Mouse (Mus musculus) lung, postnatal 14 days (tissue): ENCODE data around the gene Pde6d.

ENCODE experiments used
- DNase-seq: peaks from one replicate; pipeline ENCODE4 v3.0.0; 2021

Pde6d gene

GRCm38 (mm10) chr1:86582451-86583096 is at the start of gene Pde6d, which contains the start of gene Cops7b:
Pde6d (minus strand) TSS chr1:86582629.
Cops7b (plus strand) TSS chr1:86582904.
- DNase-seq = peak; percentile 96

- DNase-seq = no peak
These were observed 48.1 kb upstream of the Pde6d start for GRCm38 (mm10) chr1:86630527-86630926.

GRCm38 (mm10) chr1:86629936-86630335 is 47.5 kb upstream of the Pde6d start:
- DNase-seq = no peak

DNA sequence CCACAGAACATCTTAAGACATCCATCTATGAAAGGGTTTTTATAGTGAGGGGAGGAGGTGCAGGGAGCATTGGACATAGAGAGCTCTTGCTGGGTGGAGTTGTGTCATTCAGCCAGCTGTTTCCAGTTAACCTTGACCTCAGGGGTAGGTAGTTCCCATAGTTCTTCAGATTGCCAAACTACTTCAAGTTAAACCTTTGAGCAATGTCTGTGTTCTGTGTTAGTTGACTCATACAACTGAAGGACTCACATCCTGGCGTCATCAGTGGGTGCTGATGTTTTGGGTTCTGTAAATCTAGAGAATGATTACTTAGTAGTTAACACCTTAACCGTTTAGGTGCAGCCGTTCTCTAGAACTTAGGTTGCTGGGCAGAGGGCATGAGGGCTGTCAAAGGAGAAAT is 45.8 kb upstream of the Pde6d start:
- DNase-seq = no peak

DNA sequence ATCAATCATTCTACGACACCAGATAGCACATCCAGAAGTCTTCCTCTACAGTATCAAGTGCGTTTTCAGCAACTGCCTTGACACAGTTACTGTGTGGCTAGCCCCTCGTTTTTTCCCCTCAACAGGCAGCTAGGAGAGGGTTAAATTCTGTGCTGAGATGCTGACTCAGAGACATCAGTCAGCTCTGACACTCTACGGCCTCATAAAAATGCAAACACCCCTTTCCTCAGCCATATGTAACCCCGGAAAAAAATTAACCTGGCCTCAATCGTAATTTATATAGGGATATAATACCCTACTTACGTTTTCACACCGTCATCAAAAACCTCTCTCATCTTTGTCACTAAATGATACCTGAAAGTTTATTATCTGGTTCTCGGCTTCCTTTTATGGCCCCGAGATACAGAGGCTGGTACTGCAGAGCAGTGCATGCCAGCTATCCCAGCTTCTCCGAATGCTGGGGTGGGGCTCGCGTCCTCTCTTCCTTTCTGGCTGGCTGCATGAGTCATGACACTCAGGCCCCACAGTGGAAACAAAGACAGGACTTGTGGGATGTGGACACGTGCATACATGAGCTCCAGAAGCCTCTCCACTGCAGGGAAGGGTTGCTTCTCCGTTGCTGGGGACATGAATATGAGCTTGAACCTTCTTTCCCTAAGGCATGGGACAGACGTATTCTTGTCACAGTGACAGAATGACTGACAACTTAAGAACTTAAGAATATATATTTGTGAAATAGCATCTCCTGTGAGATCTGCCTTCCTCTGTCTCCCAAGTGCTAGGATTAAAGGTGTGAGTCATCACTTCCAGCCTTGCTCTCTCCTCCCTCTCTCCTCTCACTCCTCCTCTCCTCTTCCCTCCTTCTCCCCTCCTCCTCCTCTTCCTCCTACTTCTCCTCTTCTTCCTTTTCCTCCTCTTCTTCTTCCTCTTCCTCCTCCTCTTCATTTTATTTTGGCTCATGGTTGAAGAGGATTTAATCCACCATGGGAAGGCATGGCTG is 40.9 kb upstream of the Pde6d start:
- no peak for DNase-seq

- no peak for DNase-seq
These were observed 39.9 kb upstream of the Pde6d start for GRCm38 (mm10) chr1:86622296-86622695.

- peak; percentile 78 for DNase-seq
These were observed 36.2 kb upstream of the Pde6d start for GRCm38 (mm10) chr1:86618454-86619125.

GRCm38 (mm10) chr1:86614269-86614668 is 31.8 kb upstream of the Pde6d start:
- DNase-seq = no peak

- no peak for DNase-seq
These were observed 29.7 kb upstream of the Pde6d start for GRCm38 (mm10) chr1:86612081-86612480.

DNA sequence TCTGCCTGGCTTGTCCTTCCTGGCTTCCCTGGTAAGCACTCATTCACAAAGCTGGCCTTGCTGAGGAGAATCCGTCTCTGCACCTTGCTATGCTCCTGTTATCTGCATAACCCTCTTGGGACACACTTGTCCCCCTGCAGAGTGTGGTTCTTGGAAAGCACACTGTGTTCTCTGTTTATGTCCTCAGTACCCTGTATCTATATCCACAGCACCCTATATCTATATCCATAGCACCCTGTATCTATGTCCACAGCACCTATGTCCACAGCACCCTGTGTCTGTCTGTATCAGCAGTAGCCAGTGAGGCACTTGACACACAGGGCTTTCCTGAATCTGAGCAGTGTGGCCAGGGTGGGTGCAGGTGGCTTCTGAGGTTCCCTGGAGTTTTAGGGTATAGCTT is 28.5 kb upstream of the Pde6d start:
- DNase-seq = no peak

DNA sequence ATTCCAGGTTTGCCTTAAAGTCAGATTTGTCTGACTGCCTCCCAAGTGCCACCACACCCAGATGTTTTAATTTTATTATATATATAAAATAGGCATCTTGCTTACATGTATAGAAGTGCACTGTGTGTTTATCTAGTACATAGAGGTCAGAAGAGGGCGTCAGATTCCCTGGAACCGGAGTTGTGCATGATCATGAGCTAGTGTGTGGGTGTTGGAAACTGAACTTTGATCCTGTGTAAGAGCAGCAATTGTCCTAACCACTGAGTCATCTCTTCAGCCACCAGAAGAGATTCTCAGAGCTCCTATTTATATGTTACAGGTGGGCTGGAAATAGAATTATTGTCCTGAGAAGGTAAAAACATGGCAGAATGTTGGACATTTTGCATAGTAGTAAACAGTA is 17.7 kb upstream of the Pde6d start:
- no peak for DNase-seq

- peak; percentile 10 for DNase-seq
These were observed 16.1 kb upstream of the Pde6d start for GRCm38 (mm10) chr1:86598516-86598915.

GRCm38 (mm10) chr1:86596512-86596911 is 14.1 kb upstream of the Pde6d start:
- no peak for DNase-seq

DNA sequence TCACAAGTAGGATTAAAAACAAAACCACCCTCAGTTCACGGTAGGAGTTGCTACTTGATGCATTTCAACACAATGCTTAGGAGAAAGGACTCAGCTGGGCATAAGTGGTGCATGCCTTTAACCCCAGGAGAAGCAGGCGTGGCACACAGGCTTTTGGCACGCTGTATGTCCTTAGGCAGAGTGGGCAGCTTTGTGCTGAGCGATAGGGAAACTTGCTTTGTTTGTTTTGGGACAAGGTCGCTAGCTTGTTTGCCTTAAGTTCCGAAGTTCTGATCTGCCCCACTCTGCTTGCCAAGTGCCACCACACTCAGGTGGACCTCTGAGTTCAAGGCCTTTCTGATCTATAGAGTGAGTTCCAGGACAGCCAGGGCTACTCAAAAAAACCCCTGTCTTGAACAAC is 12.9 kb upstream of the Pde6d start:
- peak; percentile 21 for DNase-seq

GRCm38 (mm10) chr1:86594539-86594938 is 12.1 kb upstream of the Pde6d start:
- DNase-seq = no peak

GRCm38 (mm10) chr1:86586992-86587391 is 4.6 kb upstream of the Pde6d start:
- DNase-seq = peak; percentile 83

DNA sequence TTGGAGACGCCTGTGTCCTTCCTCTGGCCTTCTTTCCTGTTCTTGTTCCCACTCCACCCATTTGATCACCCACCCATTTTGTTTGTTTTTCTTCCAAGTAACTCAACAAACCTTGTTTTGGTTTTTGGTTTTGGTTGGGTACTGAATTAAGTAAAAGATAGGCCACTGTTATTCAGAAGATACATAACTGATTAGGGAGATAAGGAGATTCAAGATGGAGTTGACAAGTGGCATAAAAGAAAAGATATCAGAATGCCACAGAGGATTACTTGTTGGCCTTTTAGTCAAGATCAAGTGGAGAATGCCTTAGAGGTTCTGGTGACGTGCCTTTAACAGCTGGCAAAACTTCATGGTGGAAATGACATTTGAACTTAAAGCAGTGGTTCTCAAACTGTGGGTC is 1.3 kb upstream of the Pde6d start:
- DNase-seq = no peak

DNA sequence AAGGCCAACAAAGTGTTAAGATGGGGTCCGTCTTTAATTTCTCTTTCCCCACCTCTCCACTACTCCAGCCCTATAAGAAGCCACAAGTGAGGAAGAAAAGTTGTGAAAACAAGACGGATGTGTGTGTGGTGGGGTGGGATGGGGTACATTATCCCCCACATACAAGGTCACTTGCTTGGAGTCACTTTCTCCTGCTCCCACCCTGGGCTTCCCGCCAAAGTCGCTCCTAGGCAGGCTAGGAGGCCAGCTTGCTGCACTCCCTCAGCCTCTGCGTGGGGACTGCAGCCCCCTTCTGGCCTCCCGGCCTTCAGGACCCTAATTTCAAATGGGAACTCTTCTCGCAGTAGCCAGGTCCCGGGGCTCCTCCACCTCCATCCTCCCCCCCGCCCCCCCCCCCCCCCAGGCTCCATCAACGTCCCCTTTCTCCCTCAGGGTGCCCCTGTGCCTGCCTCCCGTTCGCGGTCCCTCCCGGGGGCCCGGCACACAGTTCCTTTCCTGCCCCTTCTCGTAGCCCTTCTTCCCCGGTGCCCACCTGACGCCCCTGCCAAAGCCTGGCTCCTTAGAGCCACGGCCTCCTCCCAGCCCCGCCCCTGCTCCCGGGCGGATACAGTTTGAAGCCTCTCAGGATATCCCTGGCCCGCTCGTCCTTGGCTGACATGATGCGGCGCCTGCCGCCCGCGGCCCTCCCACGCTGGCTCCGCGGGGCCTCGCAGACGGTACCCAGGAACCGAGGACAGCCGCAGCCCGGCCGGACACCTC is 558 bp downstream of the Pde6d start:
- DNase-seq = peak; percentile 6

DNA sequence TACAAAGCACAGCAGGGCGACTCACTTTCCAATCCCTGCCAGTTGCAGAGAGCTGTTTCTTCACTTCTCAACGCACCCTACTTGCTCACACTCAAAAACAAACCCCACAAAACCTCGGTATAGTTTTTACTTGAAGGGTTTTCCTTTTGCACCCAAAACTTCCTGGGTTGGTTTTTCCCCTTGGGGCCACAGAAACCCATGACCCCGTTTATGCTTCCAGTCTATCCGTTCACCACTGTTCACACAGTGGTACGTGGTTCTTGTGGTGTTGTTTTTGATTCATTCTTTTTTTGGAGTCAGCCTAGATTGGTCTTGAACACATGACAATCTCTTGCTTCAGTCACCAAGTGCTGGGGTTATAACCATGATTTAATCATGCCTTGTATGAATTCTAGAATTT is 2.0 kb downstream of the Pde6d start:
- DNase-seq = no peak

DNA sequence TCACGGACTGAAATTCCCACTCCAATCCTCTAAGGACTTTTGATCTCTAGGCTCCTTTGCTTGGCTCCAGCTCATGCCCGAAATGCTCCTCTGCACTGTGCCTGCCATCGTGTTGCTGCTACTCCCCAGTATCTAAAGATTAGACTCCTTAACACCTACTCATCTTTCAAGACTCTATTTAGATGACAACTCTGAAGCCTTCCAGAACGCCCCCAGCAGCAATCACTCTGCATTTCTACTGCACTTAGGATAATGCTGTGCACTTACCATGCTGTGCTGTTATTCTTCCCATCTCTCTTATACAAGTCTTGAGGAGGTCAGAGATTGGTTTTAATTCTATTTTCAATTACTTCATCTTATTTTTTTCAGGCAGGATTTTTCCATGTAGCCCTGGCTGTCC is 10.5 kb downstream of the Pde6d start:
- no peak for DNase-seq

GRCm38 (mm10) chr1:86571381-86571780 is 11.0 kb downstream of the Pde6d start:
- no peak for DNase-seq

DNA sequence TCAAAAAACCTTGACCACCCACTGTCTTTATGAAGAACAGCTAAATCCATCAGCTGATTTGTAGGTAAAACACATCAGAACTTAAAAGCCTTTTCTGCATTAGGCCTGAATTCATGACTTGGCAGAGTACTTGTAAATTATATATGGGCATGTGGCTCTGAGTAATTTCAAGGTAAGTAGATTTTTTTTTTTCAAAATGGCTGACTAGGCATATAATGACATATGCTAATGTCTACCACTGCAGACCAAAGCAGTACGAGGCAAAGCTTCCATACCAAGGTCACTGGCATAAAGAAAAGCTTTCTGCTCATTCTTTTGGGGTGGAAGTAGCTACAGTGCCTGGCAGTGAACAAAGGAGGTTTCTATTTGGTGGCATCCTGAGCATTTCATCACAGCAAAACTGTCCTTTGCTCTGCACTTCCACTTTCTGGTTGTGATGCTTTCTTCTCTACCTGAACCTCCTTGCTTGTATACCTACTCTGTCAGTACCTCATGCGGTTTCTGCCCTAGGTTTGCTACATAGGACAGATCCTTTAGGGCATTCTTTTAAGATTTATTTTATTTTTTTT is 13.1 kb downstream of the Pde6d start:
- no peak for DNase-seq
